Mouse (Mus musculus): ENCODE measurements around the gene 2010005H15Rik.
"Not testable (repeated sequence)": the region's sequence is repeated elsewhere in the genome, so short reads cannot be mapped to it uniquely, and the experiment has no call there.

DNA sequence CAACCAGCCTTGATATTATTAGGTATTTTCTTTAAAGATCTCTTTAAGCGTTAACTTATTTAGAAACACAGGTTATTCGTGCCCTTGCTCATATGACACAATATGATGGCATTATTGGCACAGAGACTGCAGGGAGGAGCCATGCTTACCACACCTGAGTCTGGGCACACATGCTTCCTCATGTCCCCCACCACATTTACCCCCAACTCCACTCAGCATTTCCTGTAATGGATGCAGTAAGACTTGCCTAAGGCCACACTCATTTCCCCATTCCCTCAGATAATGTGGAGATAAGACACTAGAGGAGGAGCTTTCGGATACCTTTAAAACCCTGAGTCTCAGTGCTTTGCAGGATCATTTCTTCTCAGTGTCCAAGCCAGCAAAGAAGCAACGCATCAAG, 55.5 kb downstream of the 2010005H15Rik start, which contains the start of gene Stfa1:
- not testable (repeated sequence) for TF ChIP-seq CTCF, EP300 (IDR thresholded peaks at IDR 0.05)
